Mouse (Mus musculus): ENCODE data around the gene Isy1. TPM values are rescaled to one million over a fixed set of nuclear protein-coding genes. Genes with fewer than 3 reads are reported as not detected.
"Not testable (repeated sequence)": the region's sequence is repeated elsewhere in the genome, so short reads cannot be mapped to it uniquely, and the experiment has no call there.

Isy1 gene
- polyA plus RNA-seq, 1 experiment from 2014 or later, result 29.1 TPM

- not testable (repeated sequence) for H3K27me3 ChIP-seq (ENCODE audit: control insufficient read depth, insufficient read depth, low read length); H3K4me1 ChIP-seq (ENCODE audit: control insufficient read depth, insufficient read depth, low read length); H3K4me2 ChIP-seq (ENCODE audit: low read depth, low read length); H3K4me3 ChIP-seq (ENCODE audit: low read length); ATAC-seq (replicated peaks; ENCODE audit: extremely low read depth, insufficient read depth, low FRiP score); H3K27ac ChIP-seq (ENCODE audit: low read length); H3K9ac ChIP-seq (ENCODE audit: low read length); H3K9me3 ChIP-seq (replicated peaks; ENCODE audit: control insufficient read depth, low read length); H3K36me3 ChIP-seq (ENCODE audit: control insufficient read depth, insufficient read depth)
- WGBS, result 86% methylated on average over 2 of the region's 2 CpGs
Measured at GRCm38 (mm10) chr6:87764296-87764695, 74.3 kb downstream of the Isy1 start.

Other genes starting within 250 kb of the Isy1 start
- gene Prokr1, start 248.1 kb downstream of the Isy1 start, polyA plus RNA-seq (2015; fragmentation: Nextera tagmentation; extraction: Ambion mirVana), result 0.87 and 1.4 TPM in 2 replicates
- 7.2 and 7.9 TPM in 2 replicates for gene Aplf, start 166.6 kb downstream of the Isy1 start, polyA plus RNA-seq (2015; fragmentation: Nextera tagmentation; extraction: Ambion mirVana)
- gene Efcc1, start 107.9 kb downstream of the Isy1 start, polyA plus RNA-seq (2015; fragmentation: Nextera tagmentation; extraction: Ambion mirVana), result 0.80 and 1.2 TPM in 2 replicates
- 3.3 and 3.4 TPM in 2 replicates for gene Gp9, start 60.7 kb downstream of the Isy1 start, polyA plus RNA-seq (2015; fragmentation: Nextera tagmentation; extraction: Ambion mirVana)
- 8.5 and 10.1 TPM in 2 replicates for gene Rab43, start 26.6 kb downstream of the Isy1 start, polyA plus RNA-seq (2015; fragmentation: Nextera tagmentation; extraction: Ambion mirVana)
- 2.4 and 2.6 TPM in 2 replicates for gene Gm45140, start 3.0 kb downstream of the Isy1 start, polyA plus RNA-seq (2015; fragmentation: Nextera tagmentation; extraction: Ambion mirVana)
- 713 and 783 TPM in 2 replicates for gene Cnbp, start 12.3 kb upstream of the Isy1 start, polyA plus RNA-seq (2015; fragmentation: Nextera tagmentation; extraction: Ambion mirVana)
- 116 and 117 TPM in 2 replicates for gene Copg1, start 49.0 kb upstream of the Isy1 start, polyA plus RNA-seq (2015; fragmentation: Nextera tagmentation; extraction: Ambion mirVana)
- gene Hmces, start 75.1 kb upstream of the Isy1 start, polyA plus RNA-seq (2015; fragmentation: Nextera tagmentation; extraction: Ambion mirVana), result 27.0 and 27.3 TPM in 2 replicates
- 4.2 and 5.2 TPM in 2 replicates for gene H1fx, start 142.8 kb upstream of the Isy1 start, polyA plus RNA-seq (2015; fragmentation: Nextera tagmentation; extraction: Ambion mirVana)
- 225 and 256 TPM in 2 replicates for gene Rab7, start 206.5 kb upstream of the Isy1 start, polyA plus RNA-seq (2015; fragmentation: Nextera tagmentation; extraction: Ambion mirVana)
- 182 and 197 TPM in 2 replicates for gene Rpn1, start 245.7 kb upstream of the Isy1 start, polyA plus RNA-seq (2015; fragmentation: Nextera tagmentation; extraction: Ambion mirVana)

Measured in heart, embryonic 16.5 days (tissue).